Mouse (Mus musculus) adrenal gland, postnatal 36 days (tissue): ENCODE results near the gene Lcmt1. TPM values are rescaled to one million over a fixed set of nuclear protein-coding genes. Genes with fewer than 3 reads are reported as not detected.

Source experiments
- DNase-seq, 2 experiments: peaks; one replicate each; pipeline ENCODE4 v3.0.0; 2021; ENCODE audit warnings: mixed read lengths in 1 of 2
- total RNA-seq, 2 experiments: library from RNA; stranded (reverse); gene quantifications; 2 replicates each; pipeline ENCODE4 v1.2.3; 2021

Lcmt1 gene
- total RNA-seq, 2 experiments from 2014 or later: 24.9 to 29.4 TPM

- no peak for DNase-seq
These were observed 83.5 kb downstream of the Lcmt1 start for GRCm38 (mm10) chr7:123453066-123453465.

DNA sequence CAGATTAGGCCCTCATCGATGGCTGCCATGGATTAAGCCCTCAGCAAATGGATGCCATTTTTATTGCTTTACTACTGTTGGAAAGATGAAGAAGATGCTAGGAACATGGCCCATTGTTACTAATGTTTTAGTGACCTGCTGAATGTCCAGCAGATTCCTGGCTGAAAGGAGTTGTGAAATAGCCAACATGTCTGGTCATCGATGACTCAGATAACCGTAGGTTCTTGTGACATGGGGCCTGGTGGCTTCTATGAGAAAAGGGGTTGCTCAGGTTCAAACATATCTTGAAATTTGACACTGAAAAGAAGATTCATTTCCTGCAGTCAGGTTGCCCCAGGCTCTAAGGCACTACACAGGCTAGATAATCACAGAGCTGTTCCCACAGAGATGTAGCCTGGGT is 85.5 kb downstream of the Lcmt1 start:
- DNase-seq: no peak

- no peak for DNase-seq
These were observed 88.7 kb downstream of the Lcmt1 start for GRCm38 (mm10) chr7:123458309-123458708.

DNA sequence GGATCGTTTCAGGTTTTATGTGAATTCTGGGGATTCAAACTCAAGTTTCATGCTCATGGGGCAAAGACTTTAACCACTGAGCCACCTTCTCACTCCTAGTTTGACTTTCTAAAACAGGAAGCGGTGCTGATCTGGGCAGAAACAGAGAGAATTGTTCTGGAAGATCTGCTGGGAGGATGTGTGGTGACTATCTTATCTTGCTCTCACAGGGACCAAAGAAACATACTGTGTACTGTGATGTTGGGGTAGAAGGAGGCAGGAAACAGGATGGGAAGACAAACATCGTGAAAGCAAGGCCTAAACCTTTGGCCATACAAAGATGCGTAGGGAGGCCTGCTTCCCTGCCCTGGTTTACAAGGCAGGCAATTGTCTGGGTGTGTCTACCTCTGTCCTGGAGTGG is 89.7 kb downstream of the Lcmt1 start:
- no peak for DNase-seq

- DNase-seq: no peak
These were observed 91.7 kb downstream of the Lcmt1 start for GRCm38 (mm10) chr7:123461316-123461715.

DNA sequence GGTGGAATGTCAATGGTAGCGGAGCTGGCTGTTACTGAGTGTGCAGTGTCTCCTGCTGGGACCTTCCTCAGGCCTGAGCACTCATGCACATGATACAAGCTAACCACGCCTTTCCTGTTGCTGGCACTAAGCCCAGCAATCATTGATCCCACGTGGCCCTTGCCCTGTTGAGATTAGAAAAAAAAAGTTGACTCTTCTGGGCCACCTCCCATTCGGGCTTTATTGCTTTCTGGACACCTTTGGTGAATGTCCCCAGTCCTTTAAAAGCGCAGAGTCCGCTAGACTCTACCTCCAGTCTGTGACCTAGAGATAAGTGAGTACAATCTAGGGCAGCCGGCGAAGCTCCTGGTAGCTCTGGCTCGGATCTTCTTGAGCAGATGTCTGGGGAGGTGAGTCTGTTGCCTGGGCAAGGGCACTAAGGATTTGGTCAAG is 92.5 kb downstream of the Lcmt1 start, which contains the start of gene Aqp8:
Aqp8 (plus strand) TSS at position 222 of the 432 bp plus-strand sequence.
- peak; percentile 35 to 36 for DNase-seq

DNA sequence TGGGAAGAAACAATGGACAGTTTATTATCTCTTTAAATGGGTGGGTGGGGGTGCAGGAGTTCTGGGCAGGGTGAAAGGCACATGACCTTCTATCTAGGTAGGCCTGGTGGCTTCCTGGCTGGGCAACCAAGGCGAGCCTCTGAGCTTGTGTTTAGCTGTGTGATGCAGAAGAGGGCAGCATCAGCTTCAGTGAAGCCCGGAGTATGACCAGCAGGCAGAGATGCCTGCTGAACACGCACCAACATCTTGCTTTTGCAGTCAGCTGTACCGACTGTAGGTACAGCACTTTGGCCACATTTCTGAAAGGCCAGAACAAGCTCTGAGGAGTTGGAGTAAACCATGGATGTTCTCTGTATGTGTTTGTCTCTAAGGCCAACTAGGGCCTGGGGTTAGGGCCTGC is 94.0 kb downstream of the Lcmt1 start:
- no peak for DNase-seq

DNA sequence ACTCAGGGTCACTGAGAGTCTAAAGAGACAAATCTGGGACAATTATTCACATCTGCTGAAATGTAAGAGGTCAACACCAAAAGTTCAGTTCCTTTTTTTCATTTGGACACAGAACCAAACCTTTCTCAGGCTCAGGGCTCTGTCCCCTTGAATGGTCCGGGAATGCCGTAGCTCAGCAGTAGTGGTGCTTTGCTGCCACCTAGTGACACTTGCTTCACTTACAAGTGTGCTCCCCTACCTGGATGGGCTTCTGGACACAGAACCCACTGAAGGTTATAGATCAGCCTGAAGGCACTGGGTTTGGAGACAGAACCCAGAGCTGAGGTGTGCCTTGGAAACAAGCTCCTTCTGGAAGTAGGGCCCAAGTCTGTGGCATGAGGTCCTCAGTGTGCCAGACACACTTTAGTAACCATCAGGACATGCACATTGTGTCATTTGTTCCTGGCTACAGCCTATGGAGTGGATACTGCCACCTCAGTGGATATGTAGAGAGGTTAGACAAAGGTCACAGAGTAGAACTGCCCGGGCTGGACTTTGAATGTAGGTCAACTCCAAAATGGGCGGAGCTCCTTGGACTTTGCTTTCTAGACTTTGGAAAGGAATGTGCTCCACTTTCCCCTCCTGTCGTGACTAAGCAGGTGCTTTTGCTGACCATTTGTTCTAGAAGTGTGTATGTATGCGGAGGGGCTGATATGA is 96.3 kb downstream of the Lcmt1 start:
- DNase-seq: peak; percentile 70 to 83

- DNase-seq: no peak
These were observed 98.4 kb downstream of the Lcmt1 start for GRCm38 (mm10) chr7:123467961-123468360.

Other genes with a start within 250 kb of the Lcmt1 start
- 10 to 100 TPM; 39.9 to 45.8 TPM for gene Tnrc6a, start 245.9 kb upstream of the Lcmt1 start, total RNA-seq
- not detected for gene Slc5a11, start 155.0 kb upstream of the Lcmt1 start, total RNA-seq
- 10 to 100 TPM; 57.7 to 73.3 TPM for gene Arhgap17, start 131 bp downstream of the Lcmt1 start, total RNA-seq
- gene Aqp8, start 92.5 kb downstream of the Lcmt1 start, total RNA-seq: not detected
- gene Zkscan2, start 130.7 kb downstream of the Lcmt1 start, total RNA-seq: 1 to 10 TPM; 1.2 to 1.5 TPM